Mouse (Mus musculus) stomach, postnatal 0 days (tissue): Measurements from ENCODE around the gene Zfp28.

ENCODE experiments used
- CTCF ChIP-seq: IDR thresholded peaks from 2 replicates; pipeline ENCODE4 v1.5.1; 2016; ENCODE audit warnings: antibody characterized with exemption, low read depth, mild to moderate bottlenecking, moderate library complexity
- EP300 ChIP-seq: optimal IDR thresholded peaks from 2 replicates; pipeline ENCODE3; 2016; ENCODE audit warnings: antibody characterized with exemption

DNA sequence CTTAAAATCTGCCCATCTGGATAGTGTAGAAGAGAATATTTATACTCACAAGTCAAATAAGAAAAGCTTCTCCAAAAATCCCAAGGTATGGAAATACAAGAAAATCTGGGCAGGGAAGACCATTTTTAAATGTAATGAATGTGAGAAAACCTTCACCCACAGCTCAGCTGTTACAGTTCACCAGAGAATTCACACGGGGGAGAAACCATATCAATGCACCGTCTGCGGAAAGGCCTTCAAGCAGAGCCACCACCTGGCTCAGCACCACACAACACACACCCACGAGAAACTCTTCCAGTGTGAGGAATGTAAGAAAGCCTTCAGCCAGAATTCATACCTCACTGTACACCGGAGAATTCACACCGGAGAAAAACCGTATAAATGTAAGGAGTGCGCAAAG lies 4.7 kb upstream of the Zfp28 start:
- TF ChIP-seq CTCF, result no peak
- no peak for TF ChIP-seq EP300
